Mouse (Mus musculus): ENCODE results near the gene Acot7.

Acot7 gene

DNA sequence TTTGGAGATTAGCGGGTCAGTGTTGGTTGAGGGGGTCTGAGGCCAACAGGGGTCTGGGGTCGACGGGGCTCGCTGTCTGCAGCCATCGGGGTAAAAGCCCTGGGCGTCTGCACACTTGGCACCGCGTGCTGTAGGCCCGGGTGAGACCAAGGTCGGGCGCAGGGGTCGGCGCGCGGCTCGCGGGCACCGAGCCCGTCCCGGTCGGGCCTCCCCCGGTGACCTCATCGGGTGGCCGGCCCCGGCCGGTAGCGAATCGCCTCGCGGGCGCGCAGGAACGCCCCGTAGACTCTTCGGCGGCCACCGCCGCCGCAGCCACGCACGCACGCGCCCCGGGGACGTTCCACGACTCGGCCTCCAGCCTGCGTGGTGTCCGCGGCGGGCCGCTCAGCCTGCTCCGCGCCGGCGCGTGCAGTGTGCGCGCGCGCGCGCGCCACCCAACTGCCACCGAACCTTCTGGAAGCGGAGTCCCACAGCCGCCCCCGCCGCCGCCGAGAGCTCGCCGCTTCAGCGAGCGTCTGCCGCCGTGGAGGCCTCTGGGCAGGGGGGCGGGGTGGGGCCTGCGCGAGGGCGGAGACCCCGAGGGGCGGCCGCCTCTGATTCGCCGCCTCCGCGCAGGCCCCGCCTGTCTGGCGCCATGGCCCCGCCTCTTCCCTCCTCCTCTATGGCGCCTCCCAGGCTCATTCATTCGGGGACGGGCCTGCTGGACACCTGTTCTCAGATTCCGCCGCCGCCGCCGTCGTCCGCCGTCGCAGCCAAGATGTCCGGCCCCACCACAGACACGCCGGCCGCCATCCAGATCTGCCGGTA, at the start of gene Acot7:
Gene Acot7 (plus strand): TSS at position 598 of the 807 bp plus-strand sequence.
- DNase-seq = peak; percentile 93 to 94

DNA sequence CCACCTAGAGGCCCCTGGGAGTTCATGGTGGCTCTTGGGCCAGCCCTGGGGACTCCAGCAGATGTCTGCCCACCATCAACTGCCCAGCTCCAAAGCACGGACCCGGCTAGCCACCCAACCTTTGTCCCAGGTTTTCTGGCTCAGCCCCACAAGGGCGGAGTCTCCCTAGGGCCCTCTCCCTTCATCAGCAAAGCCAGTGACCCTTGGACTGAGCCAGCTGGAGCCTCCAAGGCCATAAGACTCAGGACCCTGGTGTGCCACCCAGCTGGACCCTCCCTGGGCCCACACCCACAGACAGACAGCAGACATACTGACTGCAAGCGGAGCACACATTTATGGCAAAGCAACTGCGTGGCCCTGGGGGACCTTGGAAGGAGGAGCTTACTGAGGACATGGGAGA, 49.1 kb upstream of the Acot7 start:
- no peak for DNase-seq

DNA sequence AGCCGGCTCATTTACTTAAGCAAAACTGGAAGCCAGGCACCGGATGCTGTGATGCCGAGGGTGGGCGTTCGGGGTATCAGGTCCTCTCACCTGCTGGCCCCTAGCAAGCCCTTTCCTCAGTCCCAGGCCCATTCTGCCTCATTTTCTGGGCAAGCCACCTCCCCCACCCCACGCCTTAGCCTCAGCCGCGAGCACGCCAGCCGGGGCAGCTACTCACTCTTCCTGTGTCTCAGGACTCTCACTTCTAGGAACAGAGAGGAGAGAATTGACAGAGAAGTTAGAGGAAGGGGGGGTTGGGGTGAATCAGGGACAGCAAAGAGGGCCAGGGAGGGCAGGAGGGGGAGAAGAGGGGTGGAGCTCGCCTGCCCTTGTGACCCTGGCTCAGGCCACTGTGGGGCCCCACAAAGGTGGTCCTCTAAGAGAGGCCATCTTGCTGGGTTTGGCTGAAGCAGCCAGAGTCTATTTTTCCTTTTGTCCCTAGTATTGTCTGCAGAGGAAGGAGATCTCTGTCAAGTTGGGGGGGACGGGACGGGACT, 48.5 kb upstream of the Acot7 start:
- no peak for DNase-seq

DNA sequence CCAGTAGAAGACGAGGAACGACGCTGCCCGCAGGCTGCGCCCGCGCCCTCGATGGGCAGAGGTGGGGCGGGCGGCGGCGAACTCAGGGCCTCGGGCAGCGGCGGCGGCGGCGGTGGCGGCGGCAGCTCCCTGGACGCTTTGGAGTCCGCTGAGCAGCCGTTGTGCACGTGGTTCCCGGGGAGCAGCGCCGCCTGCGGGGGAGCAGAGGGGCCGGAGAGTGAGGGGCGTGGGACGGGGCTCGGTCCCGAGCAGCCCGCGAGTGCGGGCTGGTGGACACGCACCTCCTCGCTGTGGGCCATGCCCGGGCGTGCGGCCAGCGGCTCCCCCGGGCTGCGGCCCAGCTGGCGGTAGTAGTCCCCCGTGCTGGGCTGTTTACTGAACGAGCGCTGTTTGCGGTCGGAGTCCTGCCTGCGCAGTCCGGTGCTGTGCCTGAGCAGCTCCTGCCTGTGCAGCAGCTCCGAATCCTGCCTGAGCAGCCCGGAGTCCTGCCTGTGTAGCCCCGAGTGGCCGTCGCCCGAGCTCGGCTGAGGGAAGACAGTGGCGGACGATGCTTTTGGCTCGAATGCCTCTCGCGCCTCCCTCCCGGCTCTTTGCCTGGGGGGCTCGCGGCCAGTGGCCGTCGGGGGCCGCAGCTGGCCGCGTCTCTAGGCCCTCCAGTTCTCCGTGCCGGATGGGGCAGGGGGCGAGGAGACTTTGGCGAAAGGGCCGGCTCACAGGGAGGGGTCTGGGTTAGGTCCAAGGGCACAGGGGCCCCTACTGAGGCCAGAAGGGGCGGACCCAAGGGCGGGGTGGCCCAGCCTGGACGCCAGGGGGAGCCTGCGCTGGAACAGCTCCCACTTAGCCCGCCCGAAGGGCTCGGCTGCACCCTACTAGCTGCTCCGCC, 46.9 kb upstream of the Acot7 start:
- peak; percentile 79 for DNase-seq

DNA sequence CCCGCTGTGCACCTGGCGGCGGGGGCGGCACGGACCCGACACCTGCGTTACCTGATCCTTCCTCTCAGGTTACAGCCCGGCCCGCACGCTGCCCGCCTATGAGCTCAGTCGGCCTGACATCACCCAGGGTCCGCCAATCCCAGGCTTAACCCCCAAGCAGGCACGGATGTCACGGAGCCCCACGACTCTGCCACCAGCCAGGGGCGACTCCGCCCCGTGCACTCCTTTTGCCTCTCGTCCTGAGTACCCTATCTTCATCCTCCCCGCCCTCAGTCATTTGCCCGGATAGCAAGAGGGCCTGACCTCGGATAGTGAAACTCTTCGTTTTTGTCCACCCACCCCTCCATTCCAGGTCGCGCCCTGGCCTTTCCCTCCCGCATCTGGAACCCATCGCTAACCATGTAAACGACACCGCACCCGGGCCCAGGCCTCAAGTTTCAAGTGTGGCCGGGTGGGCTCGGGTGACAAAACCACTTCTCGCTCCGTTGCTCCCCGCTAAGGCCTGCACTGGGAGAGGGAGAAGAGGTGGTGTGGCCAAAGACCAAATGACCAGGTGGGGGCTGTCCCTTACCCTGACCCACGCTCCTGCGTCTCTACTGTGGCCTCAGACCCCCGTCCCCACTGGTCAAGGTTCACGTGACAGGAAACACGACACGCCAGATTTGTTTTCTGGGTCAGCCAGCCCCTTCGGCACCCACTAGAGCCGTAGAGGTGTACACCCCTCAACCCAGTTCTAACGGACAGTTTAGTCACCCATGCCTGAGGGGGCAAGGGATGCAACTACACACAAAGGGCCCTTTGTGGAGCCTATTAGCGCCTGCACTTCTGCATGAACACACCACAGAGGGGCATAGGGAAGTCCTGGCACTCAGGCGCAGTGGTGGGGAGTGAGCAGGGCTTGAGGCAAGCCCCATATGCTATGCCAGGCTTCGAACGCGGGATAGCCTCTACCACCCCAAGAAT, 45.8 kb upstream of the Acot7 start:
- DNase-seq = no peak

DNA sequence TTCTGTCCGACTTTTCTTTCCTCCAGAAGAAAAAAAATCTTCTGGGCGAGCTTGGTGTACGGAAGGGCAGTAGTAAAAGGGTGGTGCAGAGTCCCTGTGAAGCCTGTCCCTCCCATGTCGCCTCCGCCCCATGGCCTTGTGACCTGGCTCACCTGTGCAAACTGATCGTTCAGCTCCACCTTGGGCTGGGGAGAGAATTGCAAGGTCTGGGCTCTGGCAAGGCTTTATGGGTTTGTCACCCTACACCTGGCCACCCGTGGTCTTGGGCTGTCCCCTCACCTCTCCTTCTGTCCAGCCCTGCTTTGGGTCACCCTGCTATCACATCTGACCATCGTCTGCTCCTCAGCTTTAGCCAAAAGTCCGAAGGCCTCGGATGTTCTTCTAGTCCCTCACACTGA, 45.2 kb upstream of the Acot7 start:
- no peak for DNase-seq

DNA sequence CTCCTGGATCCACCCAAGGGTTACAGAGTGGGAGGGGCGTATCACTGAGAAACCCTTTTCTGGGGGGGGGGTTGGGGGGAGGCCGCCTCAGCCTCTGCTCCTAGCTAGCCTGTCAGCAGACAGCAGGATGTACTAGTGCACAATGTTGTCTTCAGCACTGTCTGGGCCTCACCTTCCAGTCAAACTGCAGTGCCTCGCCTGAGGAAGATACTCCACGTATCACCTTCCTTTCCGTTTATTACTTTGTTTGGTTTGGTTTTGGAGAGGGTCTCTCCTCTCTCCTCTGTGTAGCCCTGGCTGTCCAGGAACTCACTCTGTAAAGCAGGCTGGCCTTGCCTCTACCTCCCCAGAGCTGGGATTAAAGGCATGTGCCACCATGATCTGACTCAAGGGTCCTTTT, 44.7 kb upstream of the Acot7 start:
- DNase-seq = no peak

DNA sequence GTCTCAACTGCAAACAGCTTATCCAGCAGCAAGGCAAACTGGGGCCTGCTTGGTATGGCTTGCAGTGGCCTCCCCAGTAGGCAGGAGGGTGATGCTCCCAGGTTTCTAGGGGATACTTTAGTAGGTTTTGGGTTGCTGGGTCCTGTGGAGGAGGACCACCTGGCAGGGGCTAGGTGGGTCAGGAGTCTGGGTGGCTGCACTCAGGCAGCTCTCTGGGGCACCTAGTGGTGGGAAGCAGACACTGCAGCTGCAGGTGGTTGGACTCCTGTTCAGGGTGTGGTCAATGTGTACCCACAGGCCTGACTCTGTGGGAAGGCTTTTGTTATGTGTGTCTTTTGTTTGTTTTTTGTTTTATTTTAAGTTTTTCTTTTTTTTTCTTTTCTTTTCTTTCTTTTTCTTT, 43.4 kb upstream of the Acot7 start:
- DNase-seq = peak; percentile 69 to 72

DNA sequence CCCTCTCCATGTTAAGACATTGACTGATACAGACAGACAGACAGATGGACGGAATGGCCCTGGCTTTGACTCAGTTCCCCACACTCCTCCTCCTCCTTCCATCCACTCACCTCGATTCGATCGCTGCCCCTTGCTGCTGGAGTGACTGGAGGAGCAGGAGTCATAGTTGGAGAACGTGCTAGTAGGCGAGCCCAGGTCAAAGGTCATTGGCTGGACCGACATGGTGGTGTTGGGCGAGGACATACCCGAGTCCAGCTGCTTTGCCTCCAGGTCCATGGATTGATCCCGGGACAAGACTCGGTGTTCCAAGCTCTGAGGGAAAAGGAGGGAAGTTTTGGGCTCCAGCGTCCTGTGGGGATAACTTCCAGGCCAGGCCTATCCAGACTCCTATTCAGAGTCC, 42.6 kb upstream of the Acot7 start:
- DNase-seq = no peak

DNA sequence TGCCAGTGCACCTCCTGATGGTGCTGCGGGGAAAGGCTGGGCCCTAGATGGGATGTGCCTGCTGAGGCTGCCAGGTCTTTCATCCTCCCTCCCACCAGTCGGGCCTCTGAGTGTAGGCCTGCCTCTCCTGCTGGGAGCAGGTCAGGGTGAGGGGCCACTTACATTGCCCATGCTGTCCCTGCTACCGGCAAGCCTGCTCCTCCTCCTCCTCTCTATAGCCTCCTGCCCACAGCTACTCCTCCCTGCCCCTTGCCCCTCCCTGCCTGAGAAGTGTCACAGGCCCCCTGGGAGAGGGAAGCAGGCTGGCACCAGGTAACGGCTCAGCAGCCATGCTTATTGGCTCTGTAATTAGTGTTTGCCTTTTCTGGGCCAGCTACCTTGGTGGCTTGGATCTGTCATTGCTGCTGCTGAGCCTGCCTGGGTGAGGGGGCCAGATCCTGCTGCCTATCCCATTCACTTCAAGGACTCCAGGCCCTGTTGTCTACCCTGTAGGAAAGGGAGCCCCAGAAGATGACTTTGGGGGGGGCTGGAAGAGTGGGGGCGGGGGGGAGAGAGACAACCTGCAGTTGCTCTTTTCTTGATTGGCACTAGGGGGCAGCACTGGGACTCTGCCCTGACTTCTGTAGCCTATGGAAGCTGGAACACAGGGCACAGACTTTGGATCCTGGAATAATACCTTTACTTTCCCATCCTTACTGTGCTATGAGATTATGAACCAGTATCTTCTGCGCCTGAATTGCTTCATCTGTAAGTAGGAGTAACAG, 41.6 kb upstream of the Acot7 start:
- DNase-seq = peak; percentile 61 to 64

DNA sequence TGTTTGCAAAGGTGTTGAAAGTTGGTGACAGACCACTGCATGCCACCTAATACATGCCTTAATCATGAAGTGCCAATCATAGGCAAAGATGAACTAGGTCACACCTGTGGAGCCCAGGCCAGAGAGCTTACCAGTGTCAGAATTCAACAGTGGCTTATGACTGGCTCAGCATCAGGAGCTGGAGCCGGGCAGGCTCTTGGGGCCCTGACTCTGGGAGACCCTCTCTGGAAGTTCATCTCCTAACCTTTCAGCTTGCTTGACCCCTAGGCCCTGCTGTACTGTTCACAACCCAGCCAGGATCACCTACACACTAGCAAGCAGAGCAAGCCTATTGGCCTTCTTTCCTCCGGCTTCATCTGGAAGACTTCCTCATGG, 41.1 kb upstream of the Acot7 start:
- DNase-seq = no peak

DNA sequence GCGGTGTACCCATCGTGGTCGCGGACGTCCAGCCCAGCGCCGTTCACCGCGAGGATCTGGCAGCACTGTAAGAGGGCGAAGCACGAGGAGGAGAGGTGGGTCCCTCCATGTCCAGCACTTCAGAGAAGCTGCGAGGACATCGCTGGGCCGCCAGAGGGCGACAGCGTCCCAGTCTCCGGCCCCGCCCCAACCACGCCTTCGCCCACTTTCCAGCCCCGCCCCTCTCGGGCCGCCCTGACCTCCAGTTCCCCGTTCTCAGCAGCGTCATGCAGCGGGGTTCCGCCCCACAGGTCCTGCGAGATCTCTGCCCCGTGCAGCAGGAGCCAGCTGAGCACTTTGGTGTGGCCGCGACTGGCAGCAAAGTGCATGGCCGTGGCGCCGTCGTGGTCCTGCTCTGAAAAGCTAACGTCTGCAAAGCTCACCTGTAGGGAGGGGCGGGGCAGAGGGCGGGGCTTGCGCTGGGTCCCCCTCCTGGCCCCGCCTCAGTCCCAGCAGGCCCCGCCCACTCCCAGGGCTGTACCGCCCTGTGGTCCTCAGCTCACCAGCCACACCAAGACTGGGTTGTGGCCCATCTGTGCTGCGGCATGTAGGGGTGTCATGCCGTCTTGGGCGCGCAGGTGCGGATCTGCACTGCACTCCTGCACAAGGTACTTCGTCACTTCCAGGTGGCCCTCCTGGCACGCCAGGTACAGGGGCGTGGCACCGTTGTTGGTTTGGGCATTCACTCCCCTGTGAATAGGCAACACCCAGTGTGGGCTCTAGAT, 39.3 kb upstream of the Acot7 start:
- peak; percentile 97 to 98 for DNase-seq

DNA sequence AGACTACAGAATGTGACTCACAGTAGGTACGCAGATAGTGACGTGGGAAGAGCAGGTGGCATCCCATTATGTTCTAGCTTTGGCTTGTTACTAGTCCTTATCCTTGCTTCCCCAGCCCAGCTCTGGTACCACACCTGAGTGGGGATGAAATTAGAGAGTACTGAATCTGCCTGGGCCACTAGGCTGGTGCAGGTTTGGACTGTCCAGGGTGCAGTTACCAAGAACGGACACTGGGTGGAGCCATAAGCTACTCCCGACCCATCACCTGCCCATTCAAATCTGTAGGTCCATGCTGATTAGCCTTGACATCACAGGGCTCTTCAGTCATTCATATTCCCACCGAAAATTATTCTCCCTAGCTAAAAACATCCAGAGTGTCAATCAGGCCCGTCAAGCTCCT, 37.5 kb upstream of the Acot7 start:
- DNase-seq = peak; percentile 75 to 76

DNA sequence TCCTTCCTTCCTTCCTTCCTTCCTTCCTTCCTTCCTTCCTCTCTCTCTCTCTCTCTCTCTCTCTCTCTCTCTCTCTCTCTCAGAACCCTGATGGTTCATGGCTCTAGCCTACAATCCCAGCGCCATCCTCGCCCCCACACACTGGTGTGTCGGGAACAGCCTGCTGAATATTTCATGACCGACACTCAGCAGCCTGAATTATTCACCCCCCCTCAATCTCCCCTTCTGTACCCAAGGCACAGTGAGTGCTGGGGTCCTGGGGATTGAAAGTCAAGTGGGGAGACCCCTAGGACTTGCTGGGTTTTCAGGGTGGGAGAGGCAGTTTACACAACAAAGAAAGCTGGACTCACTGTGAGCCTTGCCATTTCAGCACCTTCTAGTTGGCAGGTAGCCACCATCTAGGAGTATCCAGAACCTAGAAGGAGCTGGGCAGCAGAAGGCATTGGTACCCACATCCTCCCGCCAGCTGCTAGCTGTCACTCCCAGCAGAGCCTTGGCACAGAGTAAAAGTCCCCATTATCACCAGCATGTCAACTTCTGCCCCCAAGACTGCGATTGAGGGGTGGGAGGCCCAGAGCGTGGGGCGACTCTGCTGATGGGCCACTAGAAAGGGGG, 36.3 kb upstream of the Acot7 start:
- DNase-seq = no peak

DNA sequence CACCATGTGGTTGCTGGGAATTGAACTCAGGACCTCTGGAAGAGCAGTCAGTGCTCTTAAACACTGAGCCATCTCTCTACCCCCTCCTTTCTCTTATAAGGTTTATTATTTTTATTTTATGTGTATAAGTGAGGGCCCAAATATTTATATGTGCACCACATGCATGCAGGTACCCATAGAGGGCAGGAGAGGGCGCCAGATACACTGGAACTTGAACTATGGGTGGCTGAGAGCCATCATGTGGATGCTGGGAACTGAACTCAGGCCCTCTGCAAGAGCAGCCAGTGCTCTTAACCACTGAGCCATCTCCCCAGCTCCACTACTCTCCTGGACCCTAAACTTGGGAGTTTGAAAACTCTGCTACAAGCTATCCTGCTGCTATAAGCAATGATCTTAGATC, 34.3 kb upstream of the Acot7 start:
- no peak for DNase-seq

DNA sequence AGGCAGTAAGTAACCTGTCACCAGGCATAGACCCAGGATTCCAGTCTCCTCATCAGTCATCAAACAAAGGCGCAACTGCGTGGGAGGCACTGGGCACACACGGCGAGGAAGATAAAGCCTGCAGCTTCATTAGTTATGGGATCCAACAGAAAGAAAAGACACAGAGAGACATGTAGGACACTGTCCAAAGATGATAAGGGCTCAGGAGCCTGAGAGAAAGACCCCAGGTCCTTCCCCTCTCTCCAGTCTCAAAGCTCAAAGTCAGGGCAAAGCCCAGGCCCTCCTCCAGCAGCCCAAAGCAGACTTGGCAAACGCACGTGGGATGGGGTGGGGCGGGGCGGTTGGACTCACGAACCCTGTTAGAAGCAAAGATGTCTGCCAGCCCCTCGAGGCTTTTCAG, 32.5 kb upstream of the Acot7 start:
- DNase-seq = no peak

DNA sequence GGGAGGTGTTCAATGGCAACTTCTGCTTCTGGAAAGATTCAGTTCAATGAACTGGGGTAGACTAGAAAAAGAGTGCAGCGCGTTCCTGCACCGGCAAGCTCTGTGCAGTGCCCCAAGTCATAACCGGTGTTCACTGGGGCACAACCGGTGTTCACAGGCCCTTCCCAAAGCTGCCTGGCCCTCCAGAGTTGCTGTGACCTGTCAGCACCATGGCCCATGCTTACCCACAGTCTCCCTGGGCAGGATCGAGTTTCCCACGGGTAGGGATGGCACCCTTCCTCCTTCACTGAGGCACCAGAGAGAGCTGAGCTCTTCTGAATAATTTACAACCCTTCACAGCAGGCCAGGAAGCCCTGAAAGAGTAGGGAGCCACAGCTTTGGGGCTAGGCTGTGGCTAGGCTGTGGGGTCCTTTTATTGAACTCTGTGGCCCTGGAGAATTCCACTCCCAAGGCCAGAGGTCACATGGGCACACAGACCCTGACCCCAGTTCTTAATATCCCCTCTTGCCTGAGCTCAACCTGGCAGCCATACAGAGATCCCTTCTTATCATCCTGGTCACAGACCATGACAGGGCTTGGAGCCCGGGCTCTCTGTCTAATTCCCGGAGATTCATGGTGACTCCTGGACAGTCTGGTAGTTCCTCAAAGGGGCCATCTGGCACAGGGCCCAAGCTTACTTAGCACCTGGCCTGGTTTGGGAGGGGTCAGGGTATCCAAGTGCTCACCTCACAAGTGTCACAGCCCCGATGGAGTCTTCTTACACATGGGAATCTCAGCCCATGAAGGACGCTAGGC, 31.7 kb upstream of the Acot7 start:
- no peak for DNase-seq

DNA sequence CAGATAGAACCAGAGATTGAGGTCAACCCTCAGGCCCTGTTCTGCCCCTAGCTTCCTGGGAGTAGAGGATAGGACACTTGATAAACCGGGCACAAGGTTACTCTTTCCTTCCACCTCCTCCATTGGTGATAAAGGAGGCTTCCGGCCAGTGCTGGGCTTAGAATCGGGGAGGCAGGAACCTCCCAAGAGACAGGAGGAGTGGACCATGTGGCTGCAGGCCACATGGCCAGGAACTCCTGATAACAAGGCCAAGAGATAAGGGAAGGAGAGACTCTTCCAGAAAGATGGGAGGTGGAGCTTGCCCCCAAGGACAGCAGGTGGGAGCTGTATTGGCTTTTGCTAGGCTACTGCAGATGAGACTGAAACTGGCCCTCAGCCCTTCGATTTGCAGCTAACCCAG, 27.4 kb upstream of the Acot7 start:
- DNase-seq = no peak

DNA sequence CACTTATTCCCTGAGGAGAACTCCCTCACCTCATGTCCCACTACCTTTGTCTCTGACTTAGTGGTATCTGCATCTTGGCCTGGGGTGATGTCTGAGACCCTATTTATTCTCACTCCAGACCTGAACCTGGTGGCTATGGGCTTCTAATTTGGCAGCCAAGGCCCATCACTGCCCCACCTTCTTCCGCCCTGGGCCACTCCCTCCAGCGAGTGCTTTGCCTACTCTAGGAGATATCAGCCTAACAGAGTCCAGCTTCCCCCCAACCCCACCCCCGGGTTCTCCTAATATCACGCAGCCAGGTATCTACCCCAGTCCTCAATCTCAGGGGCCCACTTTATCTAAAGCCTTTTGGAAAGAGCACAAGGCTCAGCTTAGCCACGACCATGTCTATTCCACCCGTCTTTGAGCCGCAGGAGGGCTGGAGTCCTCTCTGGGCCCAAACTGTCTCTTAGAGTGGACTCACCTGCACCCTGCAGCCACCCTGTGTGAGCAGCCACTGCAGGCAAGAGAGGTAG, 26.4 kb upstream of the Acot7 start:
- no peak for DNase-seq

All from B cell, adult 2 months (primary cell).